Mouse (Mus musculus) myocyte (in vitro differentiated cells): ENCODE results near the gene Prnp.

Experiments used
- CEBPB ChIP-seq: IDR thresholded peaks from 2 replicates; pipeline ENCODE4 v1.6.1; 2011; ENCODE audit warnings: mild to moderate bottlenecking, moderate library complexity; ENCODE audit not compliant: poor library complexity, insufficient read depth, severe bottlenecking
- MAX ChIP-seq: IDR thresholded peaks from one replicate; pipeline ENCODE4 v1.6.1; 2011; ENCODE audit warnings: low read depth, mild to moderate bottlenecking, control low read depth
- MYOG ChIP-seq, 3 experiments: IDR thresholded peaks; one replicate each; pipeline ENCODE4 v1.6.1; 2011; ENCODE audit warnings: control low read depth in 2 of 3, low read depth in 2 of 3, mild to moderate bottlenecking in 2 of 3; ENCODE audit not compliant: insufficient read length in 2 of 3, control insufficient read depth in 1 of 3, insufficient read depth in 1 of 3
- POLR2A ChIP-seq: IDR thresholded peaks from one replicate; pipeline ENCODE4 v1.6.1; 2011; ENCODE audit warnings: low read depth, mild to moderate bottlenecking, control low read depth, moderate library complexity; ENCODE audit not compliant: insufficient read length
- POLR2AphosphoS2 ChIP-seq: IDR thresholded peaks from one replicate; pipeline ENCODE4 v1.6.1; 2011; ENCODE audit warnings: low read depth, control low read depth; ENCODE audit not compliant: insufficient read length
- REST ChIP-seq: IDR thresholded peaks from one replicate; pipeline ENCODE4 v1.6.1; 2011; ENCODE audit warnings: mild to moderate bottlenecking, control low read depth, moderate library complexity; ENCODE audit not compliant: insufficient read depth, insufficient read length
- TCF12 ChIP-seq: IDR thresholded peaks from one replicate; pipeline ENCODE4 v1.6.1; 2011; ENCODE audit warnings: mild to moderate bottlenecking, control low read depth; ENCODE audit not compliant: poor library complexity, insufficient read depth, severe bottlenecking
- USF1 ChIP-seq: IDR thresholded peaks from one replicate; pipeline ENCODE4 v1.6.1; 2011; ENCODE audit warnings: low read depth, mild to moderate bottlenecking, control low read depth, moderate library complexity

DNA sequence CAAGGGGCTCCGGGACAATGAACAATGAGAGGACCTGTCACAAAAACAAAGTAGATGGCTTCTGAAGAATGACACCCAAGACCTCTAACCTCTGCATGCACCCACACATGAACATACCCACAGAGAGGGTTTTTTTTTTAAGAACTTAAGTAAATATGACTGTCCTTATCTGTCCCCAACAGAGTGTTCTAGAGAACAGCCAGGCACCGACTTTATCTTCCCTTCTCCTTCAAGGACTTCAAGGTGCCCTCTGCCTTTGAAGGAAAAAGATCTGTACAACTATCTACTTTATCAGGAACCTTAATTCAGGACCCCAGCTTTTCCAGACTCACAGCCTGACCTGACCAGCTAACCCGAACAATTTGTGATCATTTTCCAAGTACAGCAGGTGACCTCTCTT lies 30.8 kb downstream of the Prnp start:
- no peak for TF ChIP-seq POLR2A
- no peak for TF ChIP-seq POLR2AphosphoS2
- no peak for TF ChIP-seq CEBPB
- no peak for TF ChIP-seq USF1
- no peak for TF ChIP-seq MAX
- TF ChIP-seq TCF12 = no peak
- TF ChIP-seq REST = no peak
- TF ChIP-seq MYOG (IDR thresholded peaks at IDR 0.05; ENCODE audit: control insufficient read depth in 1 of 3, insufficient read depth in 1 of 3, insufficient read length in 2 of 3, low read depth in 2 of 3) = no peak
